Mouse (Mus musculus): ENCODE results near the gene Gm20721.
"Not testable (repeated sequence)": the region's sequence is repeated elsewhere in the genome, so short reads cannot be mapped to it uniquely, and the experiment has no call there.

The Gm20721 gene

GRCm38 (mm10) chr2:174329663-174330615 is 16.6 kb downstream of the Gm20721 start:
- DNase-seq = peak; percentile 93

DNA sequence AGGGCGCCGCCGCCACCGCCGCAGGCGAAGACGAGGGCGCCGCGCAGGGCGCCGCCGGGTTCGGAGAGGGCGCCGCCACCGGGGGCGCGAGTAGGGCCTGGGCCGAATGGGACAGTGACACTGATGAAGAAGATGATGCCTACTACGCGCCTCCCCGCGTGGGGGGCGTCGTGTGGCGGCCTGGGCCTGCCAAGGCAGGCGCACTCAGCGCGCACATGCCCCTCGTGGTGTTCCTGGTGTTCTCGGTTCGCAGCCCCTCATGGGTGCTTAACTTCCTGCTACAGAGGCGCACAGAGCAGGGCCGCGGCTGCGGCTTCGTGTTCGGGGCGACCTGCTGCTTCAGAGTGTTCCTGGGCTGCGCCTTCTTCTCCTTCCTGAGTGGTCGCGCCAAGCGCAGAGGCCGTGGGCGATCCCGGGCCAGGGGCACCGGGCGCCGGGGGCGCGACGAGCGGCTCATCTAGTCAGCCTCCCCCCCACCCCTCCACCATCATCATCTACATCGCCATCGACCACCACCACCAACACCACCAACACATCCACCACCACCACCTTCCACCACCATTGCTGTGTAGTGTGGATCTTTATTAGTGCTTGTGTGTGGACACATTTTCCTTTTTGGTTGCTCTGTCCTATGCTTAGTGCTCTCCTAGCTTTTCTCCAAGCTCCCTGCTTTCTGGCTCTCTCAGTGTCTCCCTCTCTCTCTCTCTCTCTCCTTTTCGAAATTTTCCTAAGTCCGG is 17.4 kb downstream of the Gm20721 start:
- peak; percentile 32 for DNase-seq

DNA sequence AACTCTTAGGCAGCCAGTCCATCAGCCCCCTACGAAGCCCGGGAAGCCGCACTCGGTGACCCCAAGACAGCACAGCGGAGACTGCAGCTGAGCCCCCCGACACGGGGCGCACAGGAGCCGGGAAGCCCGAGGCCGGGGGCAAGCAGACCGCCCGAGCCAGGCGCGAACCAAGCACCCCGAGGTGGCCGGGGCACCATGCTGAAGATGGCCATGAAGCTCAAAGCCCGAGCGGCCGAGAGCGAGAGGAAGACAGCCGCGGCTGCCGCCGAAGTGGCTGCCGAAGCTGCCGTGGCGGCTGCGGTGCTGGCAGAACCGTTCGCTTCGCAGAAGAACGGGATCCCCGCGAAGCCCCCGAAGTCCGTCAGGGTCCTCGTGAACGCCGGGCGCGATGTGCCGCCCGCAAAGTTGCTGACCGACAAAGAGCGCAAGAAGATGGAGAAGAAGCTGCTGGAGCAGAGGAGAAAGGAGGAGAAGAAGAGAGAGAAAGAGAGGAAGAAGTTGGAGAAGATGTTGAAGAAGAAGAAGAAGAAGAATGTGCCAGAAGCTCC is 18.1 kb downstream of the Gm20721 start:
- no peak for DNase-seq

DNA sequence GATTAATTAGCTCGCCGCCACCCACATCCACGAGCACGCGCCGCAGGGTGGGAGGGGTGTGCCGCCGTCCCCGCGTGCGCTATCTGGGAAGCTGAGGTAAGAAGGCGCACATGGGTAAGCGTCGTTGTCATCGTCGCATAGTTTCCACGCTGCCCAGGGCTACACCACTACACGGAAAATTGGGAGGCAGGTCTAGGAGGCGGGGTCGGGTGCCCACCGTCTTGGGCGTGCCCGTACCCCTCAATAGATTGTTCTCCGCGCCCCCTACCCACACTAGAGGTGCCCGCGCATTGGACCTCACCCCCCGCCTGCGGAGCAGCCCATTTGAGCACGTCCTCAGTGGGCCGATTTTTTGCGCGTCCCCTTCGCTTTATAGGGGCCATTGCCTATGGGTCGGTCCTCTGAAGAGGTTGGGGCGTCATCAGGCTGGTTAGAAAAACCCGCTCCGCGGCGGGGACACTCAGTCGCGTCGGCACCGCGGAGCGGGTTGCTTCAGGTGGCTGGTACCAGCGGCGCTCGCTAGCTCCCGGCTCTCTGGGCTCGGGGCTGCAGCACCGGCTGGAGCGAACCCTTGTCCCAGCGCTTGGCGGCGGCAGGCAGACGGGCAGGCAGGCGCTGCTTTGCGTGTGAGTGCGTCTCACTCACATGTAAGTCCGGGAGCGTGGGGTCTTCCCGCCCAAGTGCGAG is 19.1 kb downstream of the Gm20721 start:
- DNase-seq = peak; percentile 80

DNA sequence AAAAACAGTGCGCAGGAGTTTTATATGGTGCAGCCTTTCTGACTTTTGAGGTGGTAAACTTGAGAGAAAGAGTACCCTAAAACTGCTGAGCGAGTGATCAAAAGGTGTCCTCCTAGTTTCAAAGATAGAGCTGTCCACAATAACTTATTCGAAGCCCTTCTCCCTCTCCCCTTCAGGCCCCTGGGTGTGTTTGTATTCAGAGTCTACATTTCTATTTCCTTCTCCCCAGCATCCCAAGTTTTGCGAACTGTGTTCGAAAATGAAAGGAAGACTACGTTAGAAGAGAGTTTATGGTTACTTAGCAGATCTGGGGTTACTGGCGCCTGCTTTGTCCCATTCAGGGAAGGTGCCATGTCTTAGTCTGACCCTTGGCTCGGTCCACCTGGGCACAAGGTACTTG is 20.0 kb downstream of the Gm20721 start:
- no peak for DNase-seq

DNA sequence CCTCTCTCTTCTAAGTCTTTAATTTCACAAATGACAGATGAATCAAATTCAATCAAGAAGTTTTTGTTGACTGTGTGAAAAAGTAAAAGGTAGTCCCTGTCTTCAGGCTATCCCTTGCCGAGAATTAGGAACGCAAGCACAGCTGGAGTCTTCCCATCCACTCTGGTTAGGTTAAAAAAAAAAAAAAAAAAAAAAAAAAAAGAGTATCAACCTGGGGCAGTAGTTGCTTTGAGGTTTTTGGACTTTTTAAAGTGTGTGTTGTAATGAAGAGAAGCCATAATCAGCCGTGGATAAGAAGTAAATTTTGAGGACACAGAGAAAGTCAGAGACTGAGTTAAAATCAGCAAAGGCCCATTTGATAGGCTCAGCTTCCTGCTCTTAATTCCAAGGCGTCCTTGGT is 20.5 kb downstream of the Gm20721 start:
- DNase-seq = no peak

- DNase-seq = no peak
These were observed 29.9 kb downstream of the Gm20721 start for GRCm38 (mm10) chr2:174316661-174317060.

DNA sequence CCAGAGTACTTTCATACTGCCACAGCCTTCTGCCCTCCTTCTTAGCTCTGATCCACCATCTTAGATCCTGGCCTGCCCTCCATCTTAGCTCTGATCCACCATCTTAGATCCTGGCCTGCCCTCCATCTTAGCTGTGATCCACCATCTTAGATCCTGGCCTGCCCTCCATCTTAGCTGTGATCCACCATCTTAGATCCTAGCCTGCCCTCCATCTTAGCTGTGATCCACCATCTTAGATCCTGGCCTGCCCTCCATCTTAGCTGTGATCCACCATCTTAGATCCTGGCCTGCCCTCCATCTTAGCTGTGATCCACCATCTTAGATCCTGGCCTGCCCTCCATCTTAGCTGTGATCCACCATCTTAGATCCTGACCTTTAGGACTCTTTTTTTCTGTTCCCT is 31.1 kb downstream of the Gm20721 start:
- not testable (repeated sequence) for DNase-seq

- DNase-seq = no peak
These were observed 33.9 kb downstream of the Gm20721 start for GRCm38 (mm10) chr2:174312661-174313060.

DNA sequence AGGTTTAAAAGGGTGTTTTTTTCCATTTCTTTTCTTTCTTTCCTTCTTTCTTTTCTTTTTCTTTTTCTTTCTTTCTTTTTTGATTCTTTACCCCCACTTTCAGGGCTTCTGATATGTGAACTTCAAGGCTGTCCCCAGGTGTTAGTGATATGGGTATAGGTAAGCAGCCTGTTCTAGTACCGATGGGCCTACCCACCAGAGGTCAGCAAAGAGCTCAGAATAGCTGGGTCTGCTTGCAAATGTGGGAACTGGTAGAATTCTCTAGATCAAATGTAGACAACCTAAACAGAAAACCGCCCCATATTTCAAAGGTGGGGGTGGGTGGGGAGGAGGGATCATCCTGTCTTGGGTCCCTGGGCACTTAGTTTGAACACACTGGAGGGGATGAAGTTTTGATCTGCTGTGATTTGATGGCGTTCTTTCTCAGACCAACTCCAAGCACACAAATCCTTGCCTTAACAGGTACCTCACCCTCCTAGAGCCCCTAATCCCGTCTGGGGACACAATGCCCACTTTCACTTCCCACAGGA is 34.3 kb downstream of the Gm20721 start:
- peak; percentile 89 for DNase-seq

- DNase-seq = no peak
These were observed 34.9 kb downstream of the Gm20721 start for GRCm38 (mm10) chr2:174311613-174312012.

DNA sequence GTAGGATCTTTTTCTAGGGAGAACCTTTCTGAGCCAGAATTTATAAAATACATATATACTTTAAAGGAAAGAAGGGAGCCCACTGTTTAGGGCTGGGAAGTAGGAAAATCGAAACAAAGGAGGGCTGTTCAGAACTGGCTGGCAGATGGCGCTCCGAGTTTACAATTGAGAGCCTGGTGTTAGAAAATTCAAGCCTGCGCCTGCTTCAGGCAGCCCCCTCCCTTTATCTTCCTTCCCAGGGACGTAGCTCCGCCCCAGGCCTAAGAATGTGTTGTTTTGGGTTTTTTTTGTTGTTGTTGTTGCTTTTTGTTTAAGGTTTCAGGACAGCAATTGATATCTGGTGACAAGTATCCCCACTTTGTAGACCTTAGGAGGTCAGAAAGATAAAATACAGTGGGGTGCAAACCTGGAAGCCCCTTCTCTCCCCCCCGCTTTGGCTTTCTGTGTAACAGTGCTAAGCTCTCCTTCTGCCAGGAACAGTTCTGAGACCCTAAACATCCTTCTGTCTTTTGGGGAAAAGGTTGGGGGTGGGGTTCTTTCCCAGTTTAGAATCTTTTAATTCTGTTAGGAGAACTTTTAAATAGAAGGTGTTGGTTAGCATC is 35.5 kb downstream of the Gm20721 start:
- peak; percentile 70 for DNase-seq

- DNase-seq = no peak
These were observed 38.6 kb downstream of the Gm20721 start for GRCm38 (mm10) chr2:174307903-174308302.

DNA sequence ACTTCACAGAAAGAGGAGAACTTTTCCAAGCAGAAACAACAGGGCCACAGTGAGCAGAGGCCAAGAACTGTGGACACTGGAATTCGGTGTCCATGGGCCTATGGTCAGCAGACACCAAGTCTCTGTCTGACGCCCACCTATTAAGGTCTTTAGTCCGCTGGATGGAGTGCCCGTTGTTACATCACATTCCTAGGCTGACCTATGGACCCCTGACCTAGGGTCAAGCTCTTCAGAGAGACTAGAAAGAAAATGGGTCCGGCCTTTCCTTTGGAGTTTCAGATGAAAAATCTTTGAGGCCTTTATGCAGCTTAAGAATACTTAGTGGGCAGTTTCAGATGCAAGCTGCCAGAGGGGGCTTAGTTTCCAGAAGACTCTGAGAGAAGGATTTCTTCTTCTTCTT is 40.9 kb downstream of the Gm20721 start:
- no peak for DNase-seq

DNA sequence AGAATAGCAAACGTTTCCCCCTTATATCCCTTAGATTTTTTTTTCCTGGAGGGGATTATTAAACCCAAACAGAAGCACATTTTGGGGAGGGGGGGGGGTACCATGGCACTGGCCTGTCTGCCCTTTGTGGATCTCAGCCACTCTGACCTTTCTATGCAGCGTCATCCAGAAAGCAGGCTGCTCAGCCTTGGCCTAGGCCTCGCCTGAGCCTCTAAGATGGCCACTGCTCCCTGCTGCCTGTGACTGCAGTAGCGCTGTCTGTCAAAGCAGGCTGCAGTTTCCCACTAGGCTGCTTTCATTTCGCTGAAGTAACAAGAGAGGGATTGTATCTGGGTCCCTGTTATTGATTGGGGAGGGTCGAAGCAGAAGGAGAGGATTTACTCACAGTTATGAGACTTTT is 44.0 kb downstream of the Gm20721 start:
- no peak for DNase-seq

DNA sequence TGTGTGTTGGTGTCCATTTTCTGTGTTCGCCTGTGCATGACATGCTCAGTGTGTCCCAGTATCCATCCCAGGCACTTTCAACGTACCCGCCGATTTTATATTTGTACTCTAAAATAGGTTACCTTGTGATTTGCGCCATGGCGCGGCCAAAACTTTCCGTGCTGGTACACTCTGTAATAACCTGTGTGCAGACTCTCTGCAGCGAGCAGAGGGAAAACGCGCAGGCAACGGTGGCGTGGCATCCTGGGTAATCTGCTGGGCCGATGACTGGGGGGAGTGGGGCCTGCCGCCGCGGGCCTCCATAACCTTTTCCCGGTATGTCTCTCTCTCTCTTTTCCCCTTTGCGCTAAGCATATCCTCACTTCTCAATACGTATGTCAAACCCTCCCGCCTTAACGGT is 45.8 kb downstream of the Gm20721 start:
- DNase-seq = no peak

DNA sequence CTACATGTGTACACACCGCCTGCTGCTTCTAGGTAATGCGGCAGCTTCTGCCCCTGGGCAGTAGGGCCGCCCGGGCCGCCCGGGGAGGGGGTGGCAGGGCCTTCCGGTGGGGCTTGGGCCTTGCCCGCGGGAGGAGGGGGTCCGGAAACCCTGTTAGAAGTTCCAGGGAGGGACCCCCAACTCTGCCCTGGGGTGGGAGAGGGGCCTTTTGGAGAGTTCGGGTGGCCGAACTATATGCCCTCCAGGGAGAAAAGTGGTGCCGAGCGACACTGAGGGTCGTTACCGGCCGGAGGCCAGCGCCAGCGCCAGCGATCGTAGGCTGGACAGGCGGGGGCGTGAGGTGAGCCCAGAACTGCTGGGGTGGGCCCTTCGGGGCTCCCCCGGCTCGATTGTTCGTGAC is 46.3 kb downstream of the Gm20721 start:
- DNase-seq = no peak

DNA sequence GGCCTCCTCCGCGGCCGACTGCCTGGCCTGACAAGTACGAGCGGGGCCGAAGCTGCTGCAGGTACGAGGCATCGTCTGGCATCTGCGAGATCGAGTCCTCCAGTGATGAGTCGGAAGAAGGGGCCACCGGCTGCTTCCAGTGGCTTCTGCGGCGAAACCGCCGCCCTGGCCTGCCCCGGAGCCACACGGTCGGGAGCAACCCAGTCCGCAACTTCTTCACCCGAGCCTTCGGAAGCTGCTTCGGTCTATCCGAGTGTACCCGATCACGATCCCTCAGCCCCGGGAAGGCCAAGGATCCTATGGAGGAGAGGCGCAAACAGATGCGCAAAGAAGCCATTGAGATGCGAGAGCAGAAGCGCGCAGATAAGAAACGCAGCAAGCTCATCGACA is 46.7 kb downstream of the Gm20721 start:
- no peak for DNase-seq

- DNase-seq = no peak
These were observed 47.3 kb downstream of the Gm20721 start for GRCm38 (mm10) chr2:174299091-174299770.

DNA sequence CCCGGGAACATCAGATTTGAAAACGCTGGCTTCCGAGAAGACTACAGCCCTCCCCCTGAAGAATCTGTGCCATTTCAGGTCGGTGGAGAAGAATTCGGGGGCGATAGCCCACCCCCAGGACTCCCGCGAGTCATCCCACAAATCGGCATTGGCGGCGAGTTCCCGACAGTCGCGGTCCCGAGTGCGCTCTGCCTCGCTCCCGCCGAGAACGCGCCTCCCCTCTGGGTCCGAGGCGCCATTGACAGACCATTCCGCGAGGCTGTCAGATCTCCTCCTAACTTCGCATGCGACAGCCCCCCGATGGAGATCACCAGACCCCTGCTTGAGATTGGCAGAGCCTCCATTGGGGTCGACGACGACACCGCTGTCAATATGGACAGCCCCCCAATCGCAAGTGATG is 48.0 kb downstream of the Gm20721 start:
- no peak for DNase-seq

DNA sequence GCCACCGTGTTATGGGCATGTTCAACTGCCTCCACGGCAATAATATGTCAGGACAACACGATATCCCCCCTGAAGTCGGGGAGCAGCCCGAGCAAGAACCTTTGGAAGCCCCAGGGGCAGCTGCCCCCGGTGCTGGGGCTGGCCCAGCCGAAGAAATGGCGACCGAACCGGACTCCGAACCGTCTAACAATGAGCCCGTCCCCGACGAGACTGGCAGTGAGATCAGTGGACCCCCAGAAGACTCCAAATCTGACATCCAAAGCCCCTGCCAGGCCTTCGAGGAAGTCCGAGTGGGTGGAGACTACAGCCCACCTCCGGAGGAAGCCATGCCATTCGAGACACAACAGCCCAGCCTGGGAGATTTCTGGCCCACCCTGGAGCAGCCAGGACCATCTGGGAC is 48.7 kb downstream of the Gm20721 start:
- DNase-seq = no peak

GRCm38 (mm10) chr2:174297086-174297571 is 49.4 kb downstream of the Gm20721 start:
- DNase-seq = peak; percentile 41

Data from lung, postnatal 10 days (tissue).